Mouse (Mus musculus) layer of hippocampus, adult 8-10 months (tissue): ENCODE data around the gene Krt88. TPM values are rescaled to one million over a fixed set of nuclear protein-coding genes. Genes with fewer than 3 reads are reported as not detected.
A peak's percentile ranks its signal among the peaks of the same experiment; 100 is the strongest.

ENCODE experiments used
- DNase-seq, 2 experiments: peaks; one replicate each; pipeline ENCODE4 v3.0.0; 2022; ENCODE audit warnings: low spot score in 2 of 2
- total RNA-seq, 4 experiments: library from RNA; stranded (reverse); gene quantifications; 2 replicates each; pipeline ENCODE4 v1.2.4; 2022

Gene Krt88
- total RNA-seq, 4 experiments from 2014 or later = not detected

- no peak for DNase-seq
Observed at GRCm38 (mm10) chr15:101472952-101473528, 25.5 kb downstream of the Krt88 start, which contains the start of gene Krt86. Gene Krt86, plus strand, starts transcription at chr15:101473478.

DNA sequence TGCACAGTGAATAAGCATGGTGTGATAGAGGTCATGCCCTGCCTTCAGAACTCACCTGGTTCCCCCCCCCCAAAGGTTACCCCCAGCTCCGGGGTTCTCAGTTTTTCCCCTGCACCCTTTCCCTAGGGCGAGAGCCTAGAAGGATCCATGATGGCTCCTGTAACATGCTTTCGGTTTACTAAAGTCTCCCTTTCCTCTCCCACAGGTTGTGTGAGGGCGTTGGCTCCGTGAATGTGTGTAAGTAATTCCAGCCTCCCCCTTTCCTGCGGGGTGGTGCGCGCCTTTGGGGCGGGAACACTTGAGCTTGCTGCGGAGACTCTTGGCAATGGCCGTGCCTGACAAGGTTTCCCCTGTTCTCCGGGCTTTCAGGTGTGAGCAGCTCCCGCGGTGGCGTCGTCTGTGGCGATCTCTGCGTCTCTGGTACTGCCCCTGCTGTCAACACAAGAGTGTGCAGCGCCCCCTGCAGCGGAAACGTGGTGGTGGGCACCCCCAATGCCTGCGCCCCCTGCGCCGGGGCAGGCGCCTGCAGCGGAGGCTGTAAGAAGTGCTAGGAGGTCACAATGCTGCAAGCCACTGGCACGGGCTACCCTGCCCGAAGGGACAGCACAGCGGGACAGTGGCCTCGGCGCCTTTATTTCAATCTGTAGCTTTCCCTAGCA, 31.6 kb downstream of the Krt88 start:
- DNase-seq = peak; percentile 12 to 36

- no peak for DNase-seq
Observed at GRCm38 (mm10) chr15:101479666-101480060, 32.1 kb downstream of the Krt88 start.

- no peak for DNase-seq
Observed at GRCm38 (mm10) chr15:101482056-101482455, 34.5 kb downstream of the Krt88 start.

DNA sequence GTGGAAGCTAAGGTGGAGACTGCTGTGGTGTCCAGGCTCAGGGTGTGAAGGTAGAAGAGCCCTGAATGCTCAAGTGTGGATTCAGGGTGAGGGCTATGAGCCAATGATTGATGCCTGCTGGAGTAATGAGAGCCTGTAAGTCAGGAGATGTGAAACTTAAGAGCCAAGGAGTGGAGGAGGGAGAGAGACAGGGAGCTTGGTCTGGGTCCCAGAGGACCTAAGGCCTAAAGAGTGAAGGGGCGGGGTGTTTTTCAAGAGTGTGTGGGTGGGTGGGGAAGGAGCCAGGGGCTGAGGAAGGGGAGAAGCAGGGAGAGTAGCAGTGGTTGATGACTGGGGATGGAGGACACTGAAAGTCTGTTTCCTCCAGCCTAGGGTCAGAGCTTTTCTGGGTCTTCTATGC, 36.1 kb downstream of the Krt88 start:
- DNase-seq = no peak

GRCm38 (mm10) chr15:101484939-101485338, 37.4 kb downstream of the Krt88 start:
- no peak for DNase-seq

- DNase-seq = no peak
Observed at GRCm38 (mm10) chr15:101485911-101486635, 38.5 kb downstream of the Krt88 start.

DNA sequence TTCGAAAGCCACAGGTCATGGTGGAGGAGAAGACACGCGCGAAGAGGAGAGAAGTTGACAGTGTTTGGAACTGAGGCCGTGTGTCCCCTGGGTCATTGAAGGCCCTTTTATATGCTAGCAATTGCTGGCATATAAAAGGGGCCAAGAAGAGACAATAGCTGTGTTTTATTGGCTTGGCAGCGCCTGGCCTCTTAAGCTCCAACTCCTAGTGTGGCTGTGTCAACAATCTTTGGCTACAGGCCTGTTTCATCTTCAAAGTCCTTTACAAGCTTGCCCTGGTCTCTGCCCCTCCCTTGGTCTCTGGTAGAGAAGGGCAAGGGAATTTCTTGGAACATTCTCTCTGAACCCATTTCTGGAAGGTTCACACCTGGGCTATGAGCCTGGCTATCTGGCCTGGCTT, 43.9 kb downstream of the Krt88 start, which contains the start of gene Krt83:
Gene Krt83 (minus strand): TSS at position 82 of the 400 bp plus-strand sequence.
- DNase-seq = no peak

- DNase-seq = no peak
Observed at GRCm38 (mm10) chr15:101492718-101493117, 45.2 kb downstream of the Krt88 start.

GRCm38 (mm10) chr15:101493713-101494112, 46.2 kb downstream of the Krt88 start:
- DNase-seq = no peak

DNA sequence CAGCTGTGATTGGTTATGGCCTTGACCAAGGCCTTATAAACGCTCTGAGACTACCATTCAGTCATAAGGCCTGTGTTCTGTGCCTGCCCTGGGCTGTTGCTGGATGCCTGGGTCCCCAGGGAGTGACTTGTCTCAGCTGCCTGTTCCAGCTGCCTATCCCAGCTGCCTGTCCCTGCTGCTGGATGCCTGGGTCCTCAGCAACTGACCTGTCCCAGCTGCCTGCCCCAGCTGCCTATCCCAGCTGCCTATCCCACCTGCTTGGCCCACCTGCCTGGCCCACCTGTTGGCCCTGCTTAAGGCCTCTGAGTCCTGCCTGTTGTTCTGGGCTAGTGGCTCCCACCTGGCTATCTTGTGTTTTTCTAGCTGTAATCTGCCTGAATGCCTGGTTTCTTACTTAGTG, 46.7 kb downstream of the Krt88 start:
- DNase-seq = no peak

- no peak for DNase-seq
Observed at GRCm38 (mm10) chr15:101495266-101495665, 47.7 kb downstream of the Krt88 start.

GRCm38 (mm10) chr15:101497181-101497580, 49.6 kb downstream of the Krt88 start:
- DNase-seq = no peak

Other genes starting within 250 kb of the Krt88 start
- gene Grasp, start 223.6 kb upstream of the Krt88 start, total RNA-seq = 10 to 100 TPM; 57.6 to 64.4 (median 61.9) TPM
- 10 to 100 TPM; 50.3 to 89.6 (median 71.5) TPM for gene Nr4a1, start 193.5 kb upstream of the Krt88 start, total RNA-seq
- gene Atg101, start 163.5 kb upstream of the Krt88 start, total RNA-seq = 10 to 100 TPM; 43.4 to 48.1 (median 46.1) TPM
- under 1 TPM in 3 of 4 experiments, not detected in 1; 0.26 to 0.55 (median 0.54) TPM for gene 6030408B16Rik, start 154.5 kb upstream of the Krt88 start, total RNA-seq
- under 1 TPM in 3 of 4 experiments, not detected in 1; 0.17 to 0.48 (median 0.43) TPM for gene Krt80, start 77.6 kb upstream of the Krt88 start, total RNA-seq
- gene Krt7, start 36.7 kb upstream of the Krt88 start, total RNA-seq = under 1 TPM in 1 of 4 experiments, not detected in 3; 0.45 TPM
- under 1 TPM; 0.23 to 0.52 (median 0.35) TPM for gene Krt87, start 8.9 kb upstream of the Krt88 start, total RNA-seq
- gene Krt81, start 16.0 kb downstream of the Krt88 start, total RNA-seq = not detected
- gene Krt86, start 25.7 kb downstream of the Krt88 start, total RNA-seq = not detected
- not detected for gene Krt83, start 43.8 kb downstream of the Krt88 start, total RNA-seq
- not detected for gene Gm49425, start 69.5 kb downstream of the Krt88 start, total RNA-seq
- not detected for gene Krt84, start 85.1 kb downstream of the Krt88 start, total RNA-seq
- gene Krt82, start 102.9 kb downstream of the Krt88 start, total RNA-seq = not detected
- under 1 TPM in 1 of 4 experiments, not detected in 3; 0.18 TPM for gene Krt90, start 115.2 kb downstream of the Krt88 start, total RNA-seq
- not detected for gene Krt75, start 126.2 kb downstream of the Krt88 start, total RNA-seq
- not detected for gene Gm5414, start 180.4 kb downstream of the Krt88 start, total RNA-seq
- gene Gm5478, start 199.6 kb downstream of the Krt88 start, total RNA-seq = not detected
- gene Krt6b, start 232.5 kb downstream of the Krt88 start, total RNA-seq = not detected
- not detected for gene Krt6a, start 246.6 kb downstream of the Krt88 start, total RNA-seq